Mouse (Mus musculus) hindbrain, postnatal 0 days (tissue): Measurements from ENCODE around the gene Ppp1r37. TPM values are rescaled to one million over a fixed set of nuclear protein-coding genes. Genes with fewer than 3 reads are reported as not detected.

Experiments used
- ATAC-seq: fragments of 200-750 bp; cut with Nextera tagmentation; 2 replicates; pipeline ENCODE4 v1.8.0; 2017; ENCODE audit warnings: mild to moderate bottlenecking, moderate TSS enrichment, moderate library complexity
- DNase-seq: peaks from one replicate; pipeline ENCODE4 v3.0.0-alpha.2; 2015; ENCODE audit warnings: low spot score
- H3K27ac ChIP-seq: fragments of 300-500 bp; sonication (generic); 2 replicates; pipeline ENCODE4 v1.5.1; 2014; ENCODE audit warnings: mild to moderate bottlenecking
- H3K27me3 ChIP-seq: fragments of 300-500 bp; sonication (generic); 2 replicates; pipeline ENCODE4 v1.6.1; 2014; ENCODE audit warnings: low read length, mixed read lengths; ENCODE audit not compliant: insufficient read depth
- H3K36me3 ChIP-seq: fragments of 300-500 bp; sonication (generic); 2 replicates; pipeline ENCODE4 v1.6.1; 2014; ENCODE audit warnings: low read length, mixed read lengths; ENCODE audit not compliant: insufficient read depth
- H3K4me1 ChIP-seq: fragments of 300-500 bp; sonication (generic); 2 replicates; pipeline ENCODE4 v1.6.1; 2014; ENCODE audit warnings: antibody characterized with exemption, low read length, mixed read lengths; ENCODE audit not compliant: insufficient read depth
- H3K4me2 ChIP-seq: fragments of 300-500 bp; sonication (generic); 2 replicates; pipeline ENCODE4 v1.6.1; 2014; ENCODE audit warnings: low read depth, mild to moderate bottlenecking, low read length, moderate library complexity, mixed read lengths
- H3K4me3 ChIP-seq: fragments of 300-500 bp; sonication (generic); 2 replicates; pipeline ENCODE4 v1.5.1; 2014; ENCODE audit warnings: low read length
- H3K9ac ChIP-seq: fragments of 300-500 bp; sonication (generic); replicated peaks from 2 replicates; pipeline ENCODE4 v1.6.1; 2014; ENCODE audit warnings: mild to moderate bottlenecking, low read length, moderate library complexity, mixed read lengths
- H3K9me3 ChIP-seq: fragments of 300-500 bp; sonication (generic); 2 replicates; pipeline ENCODE4 v1.6.1; 2016; ENCODE audit warnings: low read length, mixed read lengths
- CTCF ChIP-seq: IDR thresholded peaks from 2 replicates; pipeline ENCODE4 v1.5.1; 2016; ENCODE audit warnings: antibody characterized with exemption, control low read depth, low read depth
- WGBS: fragments of 180-500 bp; shearing (Covaris S2); extraction: QIAGEN DNeasy Blood & Tissue Kit; methylation state at CpG from one replicate; pipeline ENCODE4 v1.1.7; 2014; 5-methylcytosine and 5-hydroxymethylcytosine counted together
- polyA plus RNA-seq: library from polyadenylated mRNA; unstranded; fragments of >200 nt; fragmentation: Nextera tagmentation; extraction: Ambion mirVana; gene quantifications from 2 replicates; pipeline ENCODE4 v1.2.1, GENCODE M21; 2015
- total RNA-seq: library from RNA; depleted of rRNA; stranded (reverse); fragments of >200 nt; gene quantifications from 2 replicates; pipeline ENCODE4 v1.2.3, GENCODE M21; 2014

The Ppp1r37 gene
- total and polyA plus RNA-seq, 2 experiments from 2014 or later, result 27.7 to 128 TPM

GRCm38 (mm10) chr7:19572926-19573775, 10.3 kb upstream of the Ppp1r37 start:
- Histone ChIP-seq H3K4me3 (peak overlapping the region; percentile 78), H3K4me1 (peaks cover 16% of the 10 kb centered on the region), H3K9ac (peak overlapping the region; percentile 76), H3K36me3 (peaks cover 10% of the 10 kb centered on the region; the same call in 1 of the 2 replicates), H3K4me2 (peak overlapping the region; percentile 79), H3K27ac (peak overlapping the region; percentile 77), H3K9me3 (no peaks in the 10 kb centered on the region), H3K27me3 (peaks cover 18% of the 10 kb centered on the region)
- DNase-seq, result peak; percentile 87
- peak; percentile 91 for ATAC-seq
- TF ChIP-seq CTCF, result peak; percentile 11
- under 1% methylated on average over 53 of the region's 53 CpGs for WGBS

GRCm38 (mm10) chr7:19569647-19570046, 6.8 kb upstream of the Ppp1r37 start:
- no peak overlapping the region for H3K9ac ChIP-seq
- H3K27ac ChIP-seq, result no peak overlapping the region
- DNase-seq, result no peak
- peaks cover 18% of the 10 kb centered on the region for H3K36me3 ChIP-seq
- no peaks in the 10 kb centered on the region for H3K9me3 ChIP-seq
- ATAC-seq, result no peak
- peaks cover 6% of the 10 kb centered on the region; the same call in 1 of the 2 replicates for H3K4me1 ChIP-seq
- H3K4me3 ChIP-seq, result no peak overlapping the region
- 85% methylated on average over 3 of the region's 3 CpGs for WGBS
- H3K27me3 ChIP-seq, result no peaks in the 10 kb centered on the region
- no peak overlapping the region for H3K4me2 ChIP-seq
- TF ChIP-seq CTCF, result no peak

- H3K36me3 ChIP-seq, result peaks cover 23% of the 10 kb centered on the region
- H3K4me2 ChIP-seq, result no peak overlapping the region
- no peak for ATAC-seq
- peaks cover 3% of the 10 kb centered on the region; the same call in 1 of the 2 replicates for H3K4me1 ChIP-seq
- no peaks in the 10 kb centered on the region for H3K27me3 ChIP-seq
- H3K4me3 ChIP-seq, result no peak overlapping the region
- H3K9ac ChIP-seq, result no peak overlapping the region
- TF ChIP-seq CTCF, result no peak
- no peak overlapping the region for H3K27ac ChIP-seq
- 90% methylated on average over 8 of the region's 8 CpGs for WGBS
- no peak for DNase-seq
- H3K9me3 ChIP-seq, result no peaks in the 10 kb centered on the region
Measured at GRCm38 (mm10) chr7:19567426-19567825, 4.5 kb upstream of the Ppp1r37 start.

GRCm38 (mm10) chr7:19565803-19566202, 2.9 kb upstream of the Ppp1r37 start:
- Histone ChIP-seq H3K9me3 (no peaks in the 10 kb centered on the region), H3K4me3 (no peak overlapping the region), H3K27ac (no peak overlapping the region), H3K4me1 (no peaks in the 10 kb centered on the region; the same call in 1 of the 2 replicates), H3K36me3 (peaks cover 23% of the 10 kb centered on the region), H3K27me3 (no peaks in the 10 kb centered on the region), H3K9ac (no peak overlapping the region), H3K4me2 (no peak overlapping the region)
- ATAC-seq (no peak), DNase-seq (no peak)
- TF ChIP-seq CTCF, result no peak
- WGBS, result 95% methylated on average over 2 of the region's 2 CpGs

GRCm38 (mm10) chr7:19564455-19564854, 1.6 kb upstream of the Ppp1r37 start:
- no peaks in the 10 kb centered on the region for H3K9me3 ChIP-seq
- DNase-seq (no peak), ATAC-seq (no peak)
- peak; percentile 31; the same call in 1 of the 2 replicates for TF ChIP-seq CTCF
- no peak overlapping the region for H3K9ac ChIP-seq
- H3K27ac ChIP-seq, result no peak overlapping the region
- 92% methylated on average over 4 of the region's 4 CpGs for WGBS
- no peaks in the 10 kb centered on the region for H3K27me3 ChIP-seq
- H3K4me2 ChIP-seq, result no peak overlapping the region
- H3K36me3 ChIP-seq, result peaks cover 19% of the 10 kb centered on the region
- no peak overlapping the region for H3K4me3 ChIP-seq
- peaks cover 13% of the 10 kb centered on the region for H3K4me1 ChIP-seq

GRCm38 (mm10) chr7:19563884-19564283, 1.0 kb upstream of the Ppp1r37 start:
- Histone ChIP-seq H3K36me3 (peaks cover 14% of the 10 kb centered on the region), H3K27ac (peak overlapping the region; percentile 85; the same call in 1 of the 2 replicates), H3K4me1 (peaks cover 19% of the 10 kb centered on the region), H3K4me3 (no peak overlapping the region), H3K9me3 (no peaks in the 10 kb centered on the region), H3K27me3 (no peaks in the 10 kb centered on the region), H3K4me2 (no peak overlapping the region), H3K9ac (no peak overlapping the region)
- TF ChIP-seq CTCF, result no peak
- WGBS, result 92% methylated on average over 3 of the region's 3 CpGs
- no peak for DNase-seq
- no peak for ATAC-seq
